14 mouse cellular contexts compared by ENCODE assay signal in the genomic region with DNA sequence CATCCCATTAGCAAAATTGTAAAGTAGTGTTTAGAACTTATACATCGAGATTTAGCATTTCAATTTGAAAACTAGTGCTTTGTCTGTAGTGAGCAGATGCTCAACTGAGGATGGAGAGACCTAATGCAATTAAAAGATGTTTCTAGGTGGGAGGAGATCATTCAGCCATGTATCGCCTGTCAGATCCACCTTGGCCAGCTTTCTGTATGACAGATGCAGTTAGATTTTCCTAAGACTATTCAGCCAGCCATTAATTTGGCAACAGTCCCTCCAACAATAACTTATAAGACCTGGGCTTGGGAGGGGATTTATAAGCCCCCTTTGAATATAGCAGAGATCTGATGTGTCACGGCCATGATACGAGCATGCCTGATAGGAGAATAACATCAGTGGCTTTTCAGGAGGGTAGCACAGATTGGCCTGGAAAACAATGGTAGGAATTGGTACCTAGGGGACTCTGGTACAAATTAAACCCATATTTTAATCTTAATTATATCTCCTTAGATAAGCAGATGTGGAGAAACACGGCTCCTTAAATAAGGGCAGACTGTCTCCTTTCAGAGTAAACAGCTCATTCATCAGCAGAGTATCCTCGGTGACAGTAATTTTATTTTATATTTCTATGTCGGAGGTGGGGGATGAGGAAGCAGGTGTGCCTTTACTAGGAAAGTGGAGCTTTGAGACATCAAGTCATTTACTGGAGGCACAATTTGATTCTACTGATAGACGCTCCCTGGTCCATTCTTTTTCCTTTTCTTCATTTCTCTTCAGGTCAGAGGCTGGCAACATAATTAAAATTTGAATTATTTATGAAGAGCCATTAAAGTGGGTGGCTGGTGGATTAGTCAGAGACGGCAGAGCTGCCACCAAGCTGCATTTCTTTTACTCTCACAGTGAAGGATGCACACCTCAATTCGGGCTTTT.
DNase-seq lines count a peak whose midpoint lies in the region; ATAC-seq and TF ChIP-seq lines count a peak whose summit lies in the region.
"Had no signal": no experiment of that assay in that cellular context is flagged by ENCODE, and none has a peak within 500 bp of the region (broad histone marks: within the 10 kb centered on the region; RNA-seq: fewer than 3 reads in every experiment).

No protein-coding gene starts in this region.

- no peaks in the 10 kb centered on the region for H3K36me3 ChIP-seq in forebrain, embryonic 13.5 days (ENCODE audit: poor library complexity, severe bottlenecking)
- no peaks in the 10 kb centered on the region for H3K36me3 ChIP-seq in hindbrain, embryonic 14.5 days (replicated peaks; ENCODE audit: control insufficient read depth, insufficient read depth)
- no peaks in the 10 kb centered on the region for H3K36me3 ChIP-seq in midbrain, postnatal 0 days (ENCODE audit: insufficient read depth, low read length)
- H3K36me3 ChIP-seq: embryonic facial prominence, embryonic 13.5 days; heart, embryonic 12.5 days; liver, embryonic 13.5 days had no signal

- ATAC-seq in forebrain, embryonic 13.5 days, result peak; percentile 69
- ATAC-seq in hindbrain, embryonic 14.5 days (ENCODE audit: low FRiP score), result peak; percentile 78
- peak; percentile 53 for ATAC-seq in midbrain, postnatal 0 days (ENCODE audit: low FRiP score)

- TF ChIP-seq CTCF in midbrain, postnatal 0 days (IDR thresholded peaks at IDR 0.05), result no peak

- H3K4me3 ChIP-seq in forebrain, embryonic 13.5 days, result no peak overlapping the region
- H3K4me3 ChIP-seq in hindbrain, embryonic 14.5 days (replicated peaks; ENCODE audit: low read length), result no peak overlapping the region
- H3K4me3 ChIP-seq in midbrain, postnatal 0 days (ENCODE audit: low read depth, low read length), result no peak overlapping the region
- H3K4me3 ChIP-seq: embryonic facial prominence, embryonic 13.5 days; heart, embryonic 12.5 days; liver, embryonic 13.5 days had no signal

- peak overlapping the region; percentile 77 for H3K27ac ChIP-seq in forebrain, embryonic 13.5 days
- peak overlapping the region; percentile 84 for H3K27ac ChIP-seq in hindbrain, embryonic 14.5 days
- peak overlapping the region; percentile 57 for H3K27ac ChIP-seq in midbrain, postnatal 0 days (ENCODE audit: low read depth, low read length)
- H3K27ac ChIP-seq: embryonic facial prominence, embryonic 13.5 days; liver, embryonic 13.5 days had no signal

- no peak overlapping the region for H3K9ac ChIP-seq in forebrain, embryonic 13.5 days
- H3K9ac ChIP-seq in hindbrain, embryonic 14.5 days, result 0 out of 2 replicates have a peak overlapping the region, but pooled peaks have one; percentile 4
- H3K9ac ChIP-seq in midbrain, postnatal 0 days (replicated peaks; ENCODE audit: low read length, poor library complexity, severe bottlenecking), result no peak overlapping the region
- H3K9ac ChIP-seq: embryonic facial prominence, embryonic 13.5 days; heart, embryonic 12.5 days; liver, embryonic 13.5 days had no signal

- H3K27me3 ChIP-seq in forebrain, embryonic 13.5 days, result no peaks in the 10 kb centered on the region
- H3K27me3 ChIP-seq in hindbrain, embryonic 14.5 days (ENCODE audit: control insufficient read depth, insufficient read depth, low read length), result no peaks in the 10 kb centered on the region
- no peaks in the 10 kb centered on the region for H3K27me3 ChIP-seq in midbrain, postnatal 0 days (ENCODE audit: insufficient read depth, low read length)
- H3K27me3 ChIP-seq: embryonic facial prominence, embryonic 13.5 days; heart, embryonic 12.5 days; liver, embryonic 13.5 days had no signal

- peaks cover 16% of the 10 kb centered on the region for H3K4me1 ChIP-seq in forebrain, embryonic 13.5 days
- peaks cover 12% of the 10 kb centered on the region for H3K4me1 ChIP-seq in hindbrain, embryonic 14.5 days (replicated peaks; ENCODE audit: control insufficient read depth, insufficient read depth, low read length)
- no peaks in the 10 kb centered on the region for H3K4me1 ChIP-seq in midbrain, postnatal 0 days (ENCODE audit: insufficient read depth, low read length)
- H3K4me1 ChIP-seq: heart, embryonic 12.5 days; liver, embryonic 13.5 days had no signal

- peak overlapping the region; percentile 21; the same call in 1 of the 2 replicates for H3K4me2 ChIP-seq in forebrain, embryonic 13.5 days
- peak overlapping the region; percentile 18 for H3K4me2 ChIP-seq in hindbrain, embryonic 14.5 days (replicated peaks)
- no peak overlapping the region for H3K4me2 ChIP-seq in midbrain, postnatal 0 days (ENCODE audit: low read depth, low read length, poor library complexity, severe bottlenecking)
- H3K4me2 ChIP-seq: embryonic facial prominence, embryonic 13.5 days; heart, embryonic 12.5 days; liver, embryonic 13.5 days had no signal

- no peaks in the 10 kb centered on the region for H3K9me3 ChIP-seq in forebrain, embryonic 13.5 days (replicated peaks)
- H3K9me3 ChIP-seq in hindbrain, embryonic 14.5 days (ENCODE audit: control insufficient read depth, low read length), result no peaks in the 10 kb centered on the region
- no peaks in the 10 kb centered on the region for H3K9me3 ChIP-seq in midbrain, postnatal 0 days (ENCODE audit: low read length)
- H3K9me3 ChIP-seq: embryonic facial prominence, embryonic 13.5 days; heart, embryonic 12.5 days; liver, embryonic 13.5 days had no signal

- peak; percentile 24 to 26 for DNase-seq in cerebellum, postnatal 25 days
- DNase-seq in cerebellum, adult 8-10 months, result no peak
- DNase-seq in hindbrain, embryonic 14.5 days (ENCODE audit: low spot score), result peak; percentile 63
- DNase-seq in midbrain, postnatal 0 days (ENCODE audit: low spot score), result peak; percentile 88
- DNase-seq in lung, postnatal 4 days, result no peak
- DNase-seq in heart, adult 9 months (ENCODE audit: low spot score in 2 of 2), result no peak
- no peak for DNase-seq in urinary bladder, postnatal 4 days (ENCODE audit: low spot score in 2 of 2)
- DNase-seq: gastrocnemius, postnatal 25 days; liver, embryonic 13.5 days; lung, postnatal 10 days; right cerebral cortex, postnatal 4 days had no signal

- 44% methylated on average over 10 of the region's 10 CpGs for WGBS in forebrain, embryonic 13.5 days
- 26% methylated on average over 10 of the region's 10 CpGs for WGBS in hindbrain, embryonic 14.5 days
- 35% methylated on average over 10 of the region's 10 CpGs for WGBS in midbrain, postnatal 0 days

Comparison
In these comparisons a context has a peak if more than half of its experiments do, and no peak if none do; other contexts are left out.
1. DNase-seq: peak in cerebellum, postnatal 25 days (2 of 2), hindbrain, embryonic 14.5 days (single experiment) and midbrain, postnatal 0 days (single experiment); none in cerebellum, adult 8-10 months (single experiment), lung, postnatal 4 days (0 of 2), heart, adult 9 months (0 of 2) and urinary bladder, postnatal 4 days (0 of 2).
2. Peak in every context shown above with its lines, with median percentiles within 50 percentile points of each other: ATAC-seq and H3K27ac ChIP-seq.